Mouse (Mus musculus) lung, embryonic 14.5 days (tissue): Measurements from ENCODE around the gene 1700016H13Rik. TPM values are rescaled to one million over a fixed set of nuclear protein-coding genes. Genes with fewer than 3 reads are reported as not detected.

Experiments used
- ATAC-seq: fragments of 200-750 bp; cut with Nextera tagmentation; 2 replicates; pipeline ENCODE4 v1.8.0; 2017; ENCODE audit warnings: mild to moderate bottlenecking, moderate TSS enrichment, moderate library complexity; ENCODE audit not compliant: insufficient read depth
- DNase-seq: peaks from one replicate; pipeline ENCODE4 v3.0.0-alpha.2; 2015
- H3K27ac ChIP-seq: fragments of 300-500 bp; sonication (generic); 2 replicates; pipeline ENCODE4 v1.5.1; 2014; ENCODE audit warnings: low read depth, mild to moderate bottlenecking, moderate library complexity
- H3K27me3 ChIP-seq: fragments of 300-500 bp; sonication (generic); 2 replicates; pipeline ENCODE4 v1.6.1; 2014; ENCODE audit warnings: low read length, control low read depth; ENCODE audit not compliant: insufficient read depth
- H3K36me3 ChIP-seq: fragments of 300-500 bp; sonication (generic); 2 replicates; pipeline ENCODE4 v1.6.1; 2014; ENCODE audit warnings: control low read depth; ENCODE audit not compliant: insufficient read depth
- H3K4me1 ChIP-seq: fragments of 300-500 bp; sonication (generic); 2 replicates; pipeline ENCODE4 v1.6.1; 2014; ENCODE audit warnings: antibody characterized with exemption, control low read depth; ENCODE audit not compliant: insufficient read depth
- H3K4me2 ChIP-seq: fragments of 300-500 bp; sonication (generic); 2 replicates; pipeline ENCODE4 v1.6.1; 2014; ENCODE audit warnings: mild to moderate bottlenecking
- H3K4me3 ChIP-seq: fragments of 300-500 bp; sonication (generic); 2 replicates; pipeline ENCODE4 v1.5.1; 2014; ENCODE audit warnings: low read depth, low read length
- H3K9ac ChIP-seq: fragments of 300-500 bp; sonication (generic); 2 replicates; pipeline ENCODE4 v1.6.1; 2014
- H3K9me3 ChIP-seq: fragments of 300-500 bp; sonication (generic); 2 replicates; pipeline ENCODE4 v1.6.1; 2016; ENCODE audit warnings: low read depth, low read length, control low read depth
- CTCF ChIP-seq: IDR thresholded peaks from 2 replicates; pipeline ENCODE4 v1.5.1; 2016; ENCODE audit warnings: antibody characterized with exemption, low read depth
- WGBS: fragments of 180-500 bp; shearing (Covaris S2); extraction: QIAGEN DNeasy Blood & Tissue Kit; methylation state at CpG from one replicate; pipeline ENCODE4 v1.1.7; 2014; 5-methylcytosine and 5-hydroxymethylcytosine counted together
- polyA plus RNA-seq: library from polyadenylated mRNA; unstranded; fragments of >200 nt; fragmentation: Nextera tagmentation; extraction: Ambion mirVana; gene quantifications from 2 replicates; pipeline ENCODE4 v1.2.1, GENCODE M21; 2014

1700016H13Rik gene
- 0.45 and 0.53 TPM in 2 replicates for polyA plus RNA-seq

DNA sequence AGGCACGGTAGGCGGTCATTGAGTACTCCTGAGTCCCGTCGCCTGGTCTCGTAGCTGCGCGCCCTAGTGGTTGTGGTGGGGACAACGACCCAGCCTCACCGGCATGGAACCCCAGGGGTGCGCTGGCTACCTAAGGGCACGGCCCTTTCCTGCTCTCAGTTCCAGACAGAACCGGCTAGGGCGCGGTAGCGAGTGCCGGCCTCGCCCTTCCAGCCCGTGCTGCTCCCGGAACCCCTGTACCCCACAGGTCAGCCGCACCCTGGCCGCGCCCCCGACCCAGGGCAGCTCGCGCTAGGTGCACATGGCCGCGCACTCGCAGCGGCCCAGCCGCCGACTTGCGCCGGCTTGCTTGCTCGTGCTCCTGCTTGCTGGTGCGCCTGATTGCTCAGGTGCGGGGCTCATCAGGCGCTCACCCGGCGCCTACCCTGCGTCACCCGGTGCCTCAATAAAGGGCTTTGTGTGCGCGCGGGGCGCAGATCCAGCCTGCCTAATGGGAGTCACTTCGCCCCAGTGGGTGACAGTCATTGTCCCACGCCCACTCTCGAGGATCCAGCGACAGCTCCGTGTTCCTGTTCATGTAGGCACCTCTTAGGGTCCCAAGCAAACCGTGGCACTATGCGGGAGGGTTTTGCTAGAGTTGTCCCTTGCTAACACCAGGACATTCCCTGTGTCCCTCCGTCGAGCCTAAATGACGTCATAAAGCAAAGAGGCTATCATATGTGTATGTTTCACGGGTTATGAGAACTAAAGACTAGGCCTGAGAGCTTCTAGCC, at the start of gene 1700016H13Rik:
1700016H13Rik (minus strand) TSS at position 665 of the 773 bp plus-strand sequence.
- Histone ChIP-seq H3K27me3 (no peaks in the 10 kb centered on the region), H3K4me3 (peak within 1 kb of the TSS; percentile 58), H3K4me2 (peak within 1 kb of the TSS; percentile 98), H3K36me3 (no peaks in the 10 kb centered on the region), H3K9ac (peak within 1 kb of the TSS; percentile 64), H3K4me1 (no peaks in the 10 kb centered on the region; the same call in 1 of the 2 replicates), H3K9me3 (no peaks in the 10 kb centered on the region), H3K27ac (no peak within 1 kb of the TSS)
- WGBS, result 1% methylated on average over 56 of the region's 56 CpGs
- peak; percentile 81 for TF ChIP-seq CTCF
- ATAC-seq (peak; percentile 88), DNase-seq (peak; percentile 83)

GRCm38 (mm10) chr5:103705331-103705730, 49.5 kb upstream of the 1700016H13Rik start:
- H3K9ac ChIP-seq, result no peak overlapping the region
- no peak for TF ChIP-seq CTCF
- WGBS, result 90% methylated on average over 4 of the region's 4 CpGs
- DNase-seq, result no peak
- no peaks in the 10 kb centered on the region for H3K4me1 ChIP-seq
- H3K4me2 ChIP-seq, result no peak overlapping the region
- no peaks in the 10 kb centered on the region for H3K36me3 ChIP-seq
- H3K4me3 ChIP-seq, result no peak overlapping the region
- no peaks in the 10 kb centered on the region for H3K27me3 ChIP-seq
- no peaks in the 10 kb centered on the region for H3K9me3 ChIP-seq
- no peak overlapping the region for H3K27ac ChIP-seq
- no peak for ATAC-seq

DNA sequence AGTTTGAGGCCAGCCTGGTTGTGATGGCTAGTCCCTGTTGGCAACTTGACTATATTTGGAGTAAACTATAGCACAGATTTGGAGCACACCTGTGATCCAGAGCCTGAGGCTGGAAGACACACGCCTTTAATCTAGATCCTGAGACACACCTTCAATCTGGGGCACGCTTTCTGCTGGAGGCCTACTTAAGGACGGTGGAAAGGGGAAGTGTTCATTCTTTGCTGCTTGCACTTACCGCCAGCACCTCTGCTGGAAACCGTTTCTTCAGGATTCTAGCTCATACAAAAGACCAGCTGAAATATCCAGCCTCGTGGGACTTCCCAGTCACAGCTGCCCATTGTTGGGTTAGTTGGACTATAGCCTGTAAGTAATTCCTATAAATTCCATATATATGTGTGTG, 46.7 kb upstream of the 1700016H13Rik start:
- no peaks in the 10 kb centered on the region for H3K36me3 ChIP-seq
- WGBS, result 70% methylated on average over 6 of the region's 6 CpGs
- H3K4me3 ChIP-seq, result no peak overlapping the region
- H3K27me3 ChIP-seq, result no peaks in the 10 kb centered on the region
- no peak for TF ChIP-seq CTCF
- H3K4me1 ChIP-seq, result no peaks in the 10 kb centered on the region
- ATAC-seq, result no peak
- no peaks in the 10 kb centered on the region for H3K9me3 ChIP-seq
- no peak overlapping the region for H3K4me2 ChIP-seq
- H3K27ac ChIP-seq, result no peak overlapping the region
- no peak overlapping the region for H3K9ac ChIP-seq
- DNase-seq, result no peak

DNA sequence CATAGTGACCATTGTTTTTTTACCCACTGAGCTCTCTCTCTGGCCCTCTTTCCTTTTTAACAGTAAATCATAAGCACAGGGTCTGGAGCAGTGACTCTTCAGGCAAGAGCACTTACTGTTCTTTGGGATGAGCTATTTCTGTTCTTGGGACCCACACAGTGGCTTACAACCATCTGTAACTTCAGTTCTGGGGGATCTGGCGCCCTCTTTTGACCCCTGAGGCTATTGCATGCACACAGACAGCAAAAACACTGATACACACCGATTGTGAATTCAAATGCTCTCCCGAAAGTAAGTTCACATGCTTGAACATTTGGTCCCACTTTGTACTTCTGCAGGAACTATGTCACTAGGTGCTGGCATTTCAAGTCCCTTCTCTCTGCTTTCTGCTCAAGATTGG, 45.7 kb upstream of the 1700016H13Rik start:
- ATAC-seq, result no peak

DNA sequence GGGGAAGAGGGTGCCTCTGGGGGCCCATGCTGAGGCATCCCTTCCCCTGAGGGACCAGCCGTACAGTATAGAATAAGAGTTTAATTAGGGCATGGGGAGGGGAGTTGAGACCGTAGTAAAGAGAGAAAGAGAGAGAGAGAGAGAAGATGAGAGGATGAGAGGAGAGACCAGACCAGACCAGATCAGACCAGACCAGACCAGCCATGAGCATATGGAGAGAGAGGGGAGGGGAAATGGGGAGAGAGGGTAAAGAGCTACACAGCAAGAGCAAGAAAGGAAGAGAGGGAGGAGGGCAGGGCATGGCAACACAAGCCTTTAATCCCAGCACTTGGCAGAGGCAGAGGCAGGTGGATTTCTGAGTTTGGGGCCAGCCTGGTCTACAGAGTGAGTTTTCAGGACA, 44.9 kb upstream of the 1700016H13Rik start:
- Histone ChIP-seq H3K36me3 (no peaks in the 10 kb centered on the region), H3K9me3 (no peaks in the 10 kb centered on the region), H3K27ac (no peak overlapping the region), H3K4me2 (no peak overlapping the region), H3K4me3 (no peak overlapping the region), H3K27me3 (no peaks in the 10 kb centered on the region), H3K9ac (no peak overlapping the region), H3K4me1 (no peaks in the 10 kb centered on the region)
- no peak for ATAC-seq
- DNase-seq, result no peak
- no peak for TF ChIP-seq CTCF
- WGBS, result 81% methylated on average over 2 of the region's 2 CpGs

More for the DNA sequence above, 45.7 kb upstream of the 1700016H13Rik start:
- no peak overlapping the region for H3K9ac ChIP-seq
- no peak for DNase-seq
- no peaks in the 10 kb centered on the region for H3K4me1 ChIP-seq
- 0 out of 2 replicates have a peak, but pooled peaks have one; percentile 9 for TF ChIP-seq CTCF
- WGBS, result 66% methylated on average over 3 of the region's 3 CpGs
- H3K9me3 ChIP-seq, result no peaks in the 10 kb centered on the region
- H3K27me3 ChIP-seq, result no peaks in the 10 kb centered on the region
- no peaks in the 10 kb centered on the region for H3K36me3 ChIP-seq
- H3K4me2 ChIP-seq, result no peak overlapping the region
- H3K4me3 ChIP-seq, result no peak overlapping the region
- H3K27ac ChIP-seq, result no peak overlapping the region

- H3K4me2 ChIP-seq, result no peak overlapping the region
- H3K27ac ChIP-seq, result no peak overlapping the region
- H3K4me1 ChIP-seq, result no peaks in the 10 kb centered on the region
- H3K27me3 ChIP-seq, result no peaks in the 10 kb centered on the region
- ATAC-seq, result no peak
- no peak for TF ChIP-seq CTCF
- WGBS, result 41% methylated on average over 4 of the region's 4 CpGs
- H3K36me3 ChIP-seq, result no peaks in the 10 kb centered on the region
- H3K4me3 ChIP-seq, result no peak overlapping the region
- no peak for DNase-seq
- no peak overlapping the region for H3K9ac ChIP-seq
- no peaks in the 10 kb centered on the region for H3K9me3 ChIP-seq
These were observed 43.7 kb upstream of the 1700016H13Rik start for GRCm38 (mm10) chr5:103699537-103699936.

GRCm38 (mm10) chr5:103698577-103698976, 42.8 kb upstream of the 1700016H13Rik start:
- no peak overlapping the region for H3K4me2 ChIP-seq
- no peaks in the 10 kb centered on the region for H3K9me3 ChIP-seq
- ATAC-seq (no peak), DNase-seq (no peak)
- no peaks in the 10 kb centered on the region for H3K36me3 ChIP-seq
- peaks cover 9% of the 10 kb centered on the region for H3K27me3 ChIP-seq
- no peak overlapping the region for H3K27ac ChIP-seq
- no peaks in the 10 kb centered on the region for H3K4me1 ChIP-seq
- no peak overlapping the region for H3K4me3 ChIP-seq
- no peak overlapping the region for H3K9ac ChIP-seq
- 70% methylated on average over 4 of the region's 4 CpGs for WGBS
- TF ChIP-seq CTCF, result no peak
